In the genomic region with DNA sequence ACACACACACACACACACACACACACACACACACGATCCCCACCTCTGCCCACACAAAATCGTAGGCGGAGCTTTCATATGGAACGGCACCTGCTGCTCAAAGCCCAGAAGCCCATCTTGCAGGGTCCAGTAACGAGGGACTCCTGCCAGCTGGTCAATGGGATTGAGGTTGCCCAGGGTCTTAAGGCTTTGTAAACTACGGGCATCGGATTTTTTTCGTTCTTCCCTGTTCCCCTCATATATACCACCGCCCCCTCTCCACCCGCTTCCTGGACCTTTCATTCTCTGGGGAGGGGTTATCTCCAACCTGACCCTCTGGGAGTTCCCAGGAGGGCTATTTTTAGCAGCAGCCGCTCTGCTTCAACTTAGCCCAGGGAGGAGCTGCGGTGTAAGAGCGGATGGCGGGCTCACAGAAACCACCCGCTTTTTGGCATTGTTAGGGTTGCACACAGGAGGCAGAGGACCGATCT, we compare ENCODE assay signal across 8 mouse cellular contexts. TPM values are rescaled to one million over a fixed set of nuclear protein-coding genes. Genes with fewer than 3 reads are reported as not detected.
A peak's percentile ranks its signal among the peaks of the same experiment; 100 is the strongest.
DNase-seq lines count a peak whose midpoint lies in the region; ATAC-seq and TF ChIP-seq lines count a peak whose summit lies in the region.

No protein-coding gene starts in this region.

- no peak for TF ChIP-seq CTCF in intestine, postnatal 0 days (IDR thresholded peaks at IDR 0.05; ENCODE audit: low read depth)
- TF ChIP-seq CTCF in thymus, adult 2 months (IDR thresholded peaks at IDR 0.05; ENCODE audit: borderline replicate concordance, control insufficient read depth, extremely low read depth, insufficient read depth, low read length, poor library complexity) = no peak

- no peak for TF ChIP-seq POLR2A in thymus, adult 2 months (IDR thresholded peaks at IDR 0.05; ENCODE audit: control insufficient read depth, extremely low read depth, insufficient read depth, low read length, poor library complexity)

- H3K27ac ChIP-seq in heart, embryonic 11.5 days (ENCODE audit: low read depth, low read length) = peak overlapping the region; percentile 99
- peak overlapping the region; percentile 75 for H3K27ac ChIP-seq in embryonic facial prominence, embryonic 14.5 days (replicated peaks; ENCODE audit: low read depth, low read length)
- no peak overlapping the region for H3K27ac ChIP-seq in intestine, postnatal 0 days (ENCODE audit: low read depth, low read length)
- peak overlapping the region; percentile 85 for H3K27ac ChIP-seq in midbrain, embryonic 12.5 days (replicated peaks)
- H3K27ac ChIP-seq in thymus, adult 2 months (ENCODE audit: control insufficient read depth, insufficient read depth, low read length) = peak overlapping the region; percentile 93

- no peaks in the 10 kb centered on the region for H3K27me3 ChIP-seq in heart, embryonic 11.5 days (ENCODE audit: control insufficient read depth, insufficient read depth, low read length)
- H3K27me3 ChIP-seq in embryonic facial prominence, embryonic 14.5 days (replicated peaks; ENCODE audit: control insufficient read depth, insufficient read depth, low read length) = no peaks in the 10 kb centered on the region
- H3K27me3 ChIP-seq in intestine, postnatal 0 days (replicated peaks; ENCODE audit: control insufficient read depth, insufficient read depth, low read length) = no peaks in the 10 kb centered on the region
- H3K27me3 ChIP-seq in midbrain, embryonic 12.5 days = peaks cover 15% of the 10 kb centered on the region
- H3K27me3 ChIP-seq in thymus, adult 2 months (ENCODE audit: control insufficient read depth, insufficient read depth, low read length) = no peaks in the 10 kb centered on the region

- H3K4me2 ChIP-seq in heart, embryonic 11.5 days = peak overlapping the region; percentile 86
- peak overlapping the region; percentile 90 for H3K4me2 ChIP-seq in embryonic facial prominence, embryonic 14.5 days (ENCODE audit: low read depth, low read length)
- peak overlapping the region; percentile 94 for H3K4me2 ChIP-seq in intestine, postnatal 0 days (replicated peaks; ENCODE audit: low read depth)
- peak overlapping the region; percentile 87 for H3K4me2 ChIP-seq in midbrain, embryonic 12.5 days (replicated peaks)

- H3K9me3 ChIP-seq in heart, embryonic 11.5 days (replicated peaks; ENCODE audit: control insufficient read depth, low read length) = no peaks in the 10 kb centered on the region
- no peaks in the 10 kb centered on the region for H3K9me3 ChIP-seq in embryonic facial prominence, embryonic 14.5 days (ENCODE audit: control insufficient read depth, low read length)
- H3K9me3 ChIP-seq in intestine, postnatal 0 days (ENCODE audit: control insufficient read depth) = no peaks in the 10 kb centered on the region
- H3K9me3 ChIP-seq in midbrain, embryonic 12.5 days = no peaks in the 10 kb centered on the region

- DNase-seq in heart, adult 8-10 months (ENCODE audit: low spot score) = no peak
- peak; percentile 66 for DNase-seq in embryonic facial prominence, embryonic 14.5 days (ENCODE audit: low spot score)
- peak; percentile 64 for DNase-seq in thymus, adult 2 months
- no peak for DNase-seq in gastrocnemius, postnatal 25 days

- H3K4me3 ChIP-seq in heart, embryonic 11.5 days (ENCODE audit: low read depth, low read length) = peak overlapping the region; percentile 93
- H3K4me3 ChIP-seq in embryonic facial prominence, embryonic 14.5 days (ENCODE audit: low read depth, low read length) = peak overlapping the region; percentile 81
- H3K4me3 ChIP-seq in intestine, postnatal 0 days (ENCODE audit: low read depth, low read length) = peak overlapping the region; percentile 71
- H3K4me3 ChIP-seq in midbrain, embryonic 12.5 days = peak overlapping the region; percentile 71
- H3K4me3 ChIP-seq in thymus, adult 2 months (ENCODE audit: control insufficient read depth, insufficient read depth, low read length) = peak overlapping the region; percentile 97

- peak overlapping the region; percentile 91 for H3K9ac ChIP-seq in heart, embryonic 11.5 days (ENCODE audit: low read depth, low read length)
- peak overlapping the region; percentile 81 for H3K9ac ChIP-seq in embryonic facial prominence, embryonic 14.5 days (ENCODE audit: low read depth, low read length)
- peak overlapping the region; percentile 65 for H3K9ac ChIP-seq in intestine, postnatal 0 days (ENCODE audit: low read depth, low read length)
- H3K9ac ChIP-seq in midbrain, embryonic 12.5 days (replicated peaks) = peak overlapping the region; percentile 83

- 2% methylated on average over 16 of the region's 16 CpGs for WGBS in heart, embryonic 11.5 days (ENCODE audit: insufficient replicate concordance)
- 2% methylated on average over 16 of the region's 16 CpGs for WGBS in embryonic facial prominence, embryonic 14.5 days
- under 1% methylated on average over 16 of the region's 16 CpGs for WGBS in intestine, postnatal 0 days
- under 1% methylated on average over 16 of the region's 16 CpGs for WGBS in midbrain, embryonic 12.5 days
- under 1% methylated on average over 16 of the region's 16 CpGs for WGBS in thymus, adult 2 months

- H3K4me1 ChIP-seq in heart, embryonic 11.5 days (ENCODE audit: control insufficient read depth, insufficient read depth, low read length) = peaks cover 40% of the 10 kb centered on the region
- peaks cover 9% of the 10 kb centered on the region for H3K4me1 ChIP-seq in embryonic facial prominence, embryonic 14.5 days (ENCODE audit: control insufficient read depth, insufficient read depth, low read length)
- no peaks in the 10 kb centered on the region for H3K4me1 ChIP-seq in intestine, postnatal 0 days (replicated peaks; ENCODE audit: control insufficient read depth, insufficient read depth, low read length)
- peaks cover 18% of the 10 kb centered on the region for H3K4me1 ChIP-seq in midbrain, embryonic 12.5 days
- peaks cover 17% of the 10 kb centered on the region for H3K4me1 ChIP-seq in thymus, adult 2 months (replicated peaks; ENCODE audit: control insufficient read depth, insufficient read depth, low read length)

- ATAC-seq in heart, embryonic 11.5 days (replicated peaks; ENCODE audit: insufficient number of reproducible peaks, low FRiP score, low TSS enrichment) = peak; percentile 55
- peak; percentile 64 for ATAC-seq in CD4-positive, CD25-positive, alpha-beta regulatory T cell, adult 4 months
- ATAC-seq in embryonic facial prominence, embryonic 14.5 days (ENCODE audit: low read depth) = peak; percentile 62
- ATAC-seq in intestine, postnatal 0 days = no peak; the same call in 1 of the 2 replicates
- no peak; the same call in 1 of the 2 replicates for ATAC-seq in midbrain, embryonic 12.5 days (ENCODE audit: low FRiP score, low read depth)

- no peaks in the 10 kb centered on the region for H3K36me3 ChIP-seq in heart, embryonic 11.5 days (ENCODE audit: control insufficient read depth, insufficient read depth, low read length)
- no peaks in the 10 kb centered on the region for H3K36me3 ChIP-seq in embryonic facial prominence, embryonic 14.5 days (ENCODE audit: control insufficient read depth, insufficient read depth, low read length)
- no peaks in the 10 kb centered on the region for H3K36me3 ChIP-seq in intestine, postnatal 0 days (ENCODE audit: control insufficient read depth, insufficient read depth)
- no peaks in the 10 kb centered on the region for H3K36me3 ChIP-seq in midbrain, embryonic 12.5 days
- no peaks in the 10 kb centered on the region; the same call in 1 of the 2 replicates for H3K36me3 ChIP-seq in thymus, adult 2 months (ENCODE audit: control insufficient read depth, insufficient read depth, low read length)

RNA-seq across cellular contexts. Expression of a gene that starts 0.5 kb away (rescaled TPM):
- polyA plus RNA-seq in heart, embryonic 11.5 days (2014; fragmentation: Nextera tagmentation; extraction: Ambion mirVana) = 32.5 and 33.5 TPM in 2 replicates
- total RNA-seq in heart, adult 8-10 months (2022) = 10 to 100 TPM; 15.3 to 24.9 (median 23.1) TPM
- polyA plus RNA-seq in CD4-positive, CD25-positive, alpha-beta regulatory T cell, adult 4 months (2017; shearing (Covaris generic)) = 10 to 100 TPM; 69.5 to 73.5 TPM
- polyA plus RNA-seq in embryonic facial prominence, embryonic 14.5 days (2014; fragmentation: Nextera tagmentation; extraction: Ambion mirVana) = 14.7 and 23.8 TPM in 2 replicates
- 11.8 and 13.4 TPM in 2 replicates for polyA plus RNA-seq in intestine, postnatal 0 days (2015; fragmentation: Nextera tagmentation; extraction: Ambion mirVana)
- 9.4 and 11.0 TPM in 2 replicates for polyA plus RNA-seq in midbrain, embryonic 12.5 days (2016; fragmentation: Nextera tagmentation; extraction: Ambion mirVana)
- polyA plus RNA-seq in thymus, adult 2 months (2012; rRNA removed) = 69.4 and 78.0 TPM in 2 replicates
- total RNA-seq in gastrocnemius, postnatal 25 days (2021) = 1 to 10 TPM; 7.9 to 8.4 TPM

Comparison
In these comparisons a context has a peak if more than half of its experiments do, and no peak if none do; other contexts are left out.
1. ATAC-seq: peak in heart, embryonic 11.5 days (single experiment), CD4-positive, CD25-positive, alpha-beta regulatory T cell, adult 4 months (single experiment) and embryonic facial prominence, embryonic 14.5 days (single experiment); none in intestine, postnatal 0 days (single experiment) and midbrain, embryonic 12.5 days (single experiment).
2. DNase-seq: peak in embryonic facial prominence, embryonic 14.5 days (single experiment) and thymus, adult 2 months (single experiment); none in heart, adult 8-10 months (single experiment) and gastrocnemius, postnatal 25 days (single experiment).
3. Peak in every context shown above with its lines, with median percentiles within 50 percentile points of each other: H3K4me2 ChIP-seq, H3K4me3 ChIP-seq and H3K9ac ChIP-seq.